12 mouse cellular contexts compared by ENCODE assay signal in genomic region chr11:71230684-71231480, GRCm38 (mm10). TPM values are rescaled to one million over a fixed set of nuclear protein-coding genes. Genes with fewer than 3 reads are reported as not detected.
DNase-seq lines count a peak whose midpoint lies in the region; ATAC-seq and TF ChIP-seq lines count a peak whose summit lies in the region.
"Had no signal": no experiment of that assay in that cellular context is flagged by ENCODE, and none has a peak within 500 bp of the region (broad histone marks: within the 10 kb centered on the region; RNA-seq: fewer than 3 reads in every experiment).

Gene Nlrp1b (minus strand): TSS chr11:71230733.

- no peak for TF ChIP-seq CTCF in layer of hippocampus, adult 2 months (conservative IDR thresholded peaks at IDR 0.05)

- peak; percentile 6 for DNase-seq in adrenal gland, adult 2 months
- DNase-seq in adrenal gland, postnatal 36 days = no peak
- DNase-seq in layer of hippocampus, adult 9-10 months (ENCODE audit: low spot score) = peak; percentile 16
- DNase-seq in layer of hippocampus, adult 2 months (ENCODE audit: low spot score in 2 of 2) = no peak
- no peak for DNase-seq in adrenal gland, postnatal 4 days (ENCODE audit: low spot score in 2 of 2)
- no peak for DNase-seq in cerebellum, adult 18-20 months
- DNase-seq: gastrocnemius, postnatal 10 days had no signal

- ATAC-seq in common myeloid progenitor, adult 5-6 weeks (replicated peaks; ENCODE audit: low read depth, poor library complexity, severe bottlenecking) = peak; percentile 96
- ATAC-seq: midbrain, embryonic 15.5 days had no signal

- no peak within 1 kb of the TSS for H3K4me3 ChIP-seq in layer of hippocampus, adult 2 months
- H3K4me3 ChIP-seq in megakaryocyte, embryonic 14.5 days (replicated peaks) = peak within 1 kb of the TSS; percentile 62
- H3K4me3 ChIP-seq: erythroblast, embryonic 14.5 days; limb, embryonic 10.5 days; midbrain, embryonic 15.5 days had no signal

- no peaks in the 10 kb centered on the region for H3K9me3 ChIP-seq in megakaryocyte, embryonic 14.5 days
- H3K9me3 ChIP-seq: limb, embryonic 10.5 days; midbrain, embryonic 15.5 days had no signal

- no peaks in the 10 kb centered on the region for H3K36me3 ChIP-seq in megakaryocyte, embryonic 14.5 days (replicated peaks; ENCODE audit: low read length)
- H3K36me3 ChIP-seq: limb, embryonic 10.5 days; midbrain, embryonic 15.5 days had no signal

- H3K4me1 ChIP-seq in megakaryocyte, embryonic 14.5 days = no peaks in the 10 kb centered on the region
- H3K4me1 ChIP-seq: limb, embryonic 10.5 days; midbrain, embryonic 15.5 days had no signal

- no peaks in the 10 kb centered on the region for H3K27me3 ChIP-seq in megakaryocyte, embryonic 14.5 days (replicated peaks)
- H3K27me3 ChIP-seq: midbrain, embryonic 15.5 days had no signal

- no peak within 1 kb of the TSS for H3K27ac ChIP-seq in layer of hippocampus, adult 2 months
- H3K27ac ChIP-seq: limb, embryonic 10.5 days; midbrain, embryonic 15.5 days had no signal

RNA-seq across cellular contexts. Expression of gene Nlrp1b, which starts in this region (rescaled TPM):
- under 1 TPM; 0.40 to 0.45 TPM for total RNA-seq in adrenal gland, adult 2 months (2021)
- polyA plus RNA-seq in adrenal gland, adult 2 months (2012; rRNA removed) = 0.10 and 0.11 TPM in 2 replicates
- total RNA-seq in adrenal gland, postnatal 36 days (2021) = under 1 TPM; 0.30 TPM
- total RNA-seq in layer of hippocampus, adult 2 months (2021) = under 1 TPM; 0.26 to 0.34 TPM
- total RNA-seq in common myeloid progenitor, adult 5-6 weeks (2017) = 0.53 and 0.96 TPM in 2 replicates
- polyA plus RNA-seq in megakaryocyte, embryonic 14.5 days (2012; ENCODE audit: insufficient read depth, low replicate concordance) = 0.81 TPM in 1 of 2 replicates, not detected in the other
- total RNA-seq in adrenal gland, postnatal 4 days (2021) = under 1 TPM; 0.23 to 0.28 TPM
- polyA plus RNA-seq: erythroblast, embryonic 14.5 days; limb, embryonic 10.5 days; midbrain, embryonic 15.5 days had no signal

Comparison
In these comparisons a context has a peak if more than half of its experiments do, and no peak if none do; other contexts are left out.
1. Peak in DNase-seq in adrenal gland, adult 2 months; RNA of the gene not detected or under 1 TPM.
2. Peak in ATAC-seq in common myeloid progenitor, adult 5-6 weeks; RNA of the gene not detected or under 1 TPM.